Mouse (Mus musculus) T-helper 1 cell (primary cell): Measurements from ENCODE around the gene Adam1a.
"Not testable (repeated sequence)": the region's sequence is repeated elsewhere in the genome, so short reads cannot be mapped to it uniquely, and the experiment has no call there.

Source experiments
- in situ Hi-C: fragments of 300-600 bp; cut with MboI, MseI; formaldehyde crosslinking; loops from one replicate; pipeline ENCODE4 v1.15.1; 2025; ENCODE audit warnings: high pct_unique_total_duplicates

Adam1a gene

DNA sequence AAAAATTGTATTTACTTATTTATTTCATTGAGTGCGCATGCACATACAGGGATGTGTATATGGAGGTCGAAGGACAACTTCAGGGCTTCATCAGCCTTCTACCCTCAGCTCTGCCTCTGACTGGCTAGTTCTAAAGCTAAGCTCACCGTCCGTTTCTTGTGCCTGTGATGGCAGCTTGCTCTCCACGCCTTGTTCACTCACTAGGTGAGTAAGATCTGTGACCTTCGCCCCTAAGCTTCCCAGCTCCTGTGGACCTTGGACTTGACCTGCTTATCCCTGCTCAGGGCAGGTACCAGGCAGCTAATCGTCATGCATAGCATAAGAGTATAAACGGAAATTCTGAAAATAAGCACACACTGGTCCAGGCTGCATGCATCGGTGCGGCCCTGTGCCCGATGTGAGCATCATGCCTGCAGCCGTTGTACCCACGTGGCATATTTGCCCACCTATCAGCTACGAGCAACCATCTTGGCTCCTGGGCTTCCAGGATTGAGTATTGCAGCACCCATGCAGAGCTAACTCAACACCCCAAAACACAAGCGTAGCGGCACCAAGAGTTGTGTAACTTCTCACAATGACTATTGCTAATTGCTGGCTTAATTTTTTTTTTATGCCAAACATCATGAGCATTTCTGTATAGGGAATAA lies 20.9 kb upstream of the Adam1a start:
- in situ Hi-C loops: loop anchor here (5.0 kb wide), 1 partner anchor 41 kb away; no protein-coding TSS in a partner anchor

DNA sequence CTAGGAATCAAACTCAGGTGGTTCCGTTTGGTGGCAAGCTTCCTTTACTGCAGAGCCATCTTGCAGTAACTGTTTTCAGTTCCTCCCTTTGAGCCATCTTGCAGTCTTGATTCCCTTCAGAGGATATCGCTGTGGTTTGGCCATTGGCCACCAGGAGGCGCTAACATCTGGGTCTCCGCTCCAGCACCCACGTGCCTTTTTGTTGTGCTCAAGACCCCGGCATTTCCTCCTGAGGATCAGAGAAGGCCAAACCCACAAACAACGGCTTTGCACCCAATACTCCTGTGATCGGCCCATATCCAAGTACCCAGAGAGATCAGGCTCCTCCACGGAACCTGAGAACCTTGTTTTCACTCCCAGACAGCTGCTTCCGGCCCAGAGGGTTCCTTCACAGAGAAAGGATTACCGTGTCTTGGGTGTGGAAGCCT lies 19.2 kb upstream of the Adam1a start:
- in situ Hi-C loops: no loop called here

DNA sequence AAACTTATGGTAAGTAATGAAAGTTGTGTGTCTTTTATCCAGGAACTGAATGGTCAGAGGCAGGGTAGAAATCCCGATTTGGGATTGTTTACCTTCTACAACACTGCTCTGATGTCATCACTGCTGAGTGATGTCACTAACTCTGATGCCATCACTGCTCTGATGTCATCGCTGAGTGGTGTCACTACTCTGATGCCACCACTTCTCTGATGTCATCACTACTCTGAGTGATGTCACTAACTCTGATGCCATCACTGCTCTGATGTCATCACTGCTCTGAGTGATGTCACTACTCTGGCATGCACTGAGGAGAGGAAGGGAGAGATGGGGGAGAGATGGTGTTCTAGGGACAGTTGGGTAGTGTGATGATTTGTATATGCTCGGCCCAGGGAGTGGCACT lies 17.2 kb upstream of the Adam1a start:
- in situ Hi-C loops: no loop called here

DNA sequence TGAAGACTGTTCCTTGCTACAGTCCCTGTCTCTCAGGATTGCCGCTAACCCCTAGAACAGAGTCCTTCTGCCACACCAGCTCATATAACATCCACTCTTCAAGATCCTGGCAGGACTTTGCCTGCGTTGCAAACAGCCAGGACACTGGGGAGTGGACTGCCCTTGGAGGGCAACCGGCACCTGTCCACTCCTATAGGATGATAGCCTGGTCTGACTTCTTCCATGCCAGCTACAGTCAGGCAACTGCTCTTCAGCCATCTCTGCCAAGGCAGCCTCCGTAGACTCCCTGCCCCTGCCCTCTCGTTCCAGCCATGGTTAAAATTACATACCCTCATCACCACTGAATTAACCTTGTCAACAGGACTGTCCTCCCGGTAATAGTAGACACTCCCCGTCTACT lies 3.9 kb upstream of the Adam1a start:
- in situ Hi-C loops: no loop called here

DNA sequence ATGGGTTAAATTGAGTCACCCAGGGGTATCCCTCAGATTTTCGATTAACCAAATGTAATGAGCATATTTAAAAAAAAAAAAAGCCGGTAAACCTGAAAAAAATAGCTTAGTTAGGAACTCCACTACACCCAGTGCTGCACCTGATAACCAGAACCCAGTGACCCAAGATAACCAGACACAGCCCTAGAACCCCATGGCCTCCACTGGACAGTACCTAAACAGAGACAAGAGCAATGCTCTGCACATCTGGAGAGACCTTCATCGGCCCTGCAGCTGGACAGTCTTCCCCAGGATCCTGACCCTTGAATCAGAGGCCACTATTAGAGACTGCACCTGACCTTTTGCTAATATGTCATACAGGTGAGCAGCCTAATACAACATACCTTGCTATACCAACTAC lies 1.8 kb upstream of the Adam1a start:
- in situ Hi-C loops: no loop called here

DNA sequence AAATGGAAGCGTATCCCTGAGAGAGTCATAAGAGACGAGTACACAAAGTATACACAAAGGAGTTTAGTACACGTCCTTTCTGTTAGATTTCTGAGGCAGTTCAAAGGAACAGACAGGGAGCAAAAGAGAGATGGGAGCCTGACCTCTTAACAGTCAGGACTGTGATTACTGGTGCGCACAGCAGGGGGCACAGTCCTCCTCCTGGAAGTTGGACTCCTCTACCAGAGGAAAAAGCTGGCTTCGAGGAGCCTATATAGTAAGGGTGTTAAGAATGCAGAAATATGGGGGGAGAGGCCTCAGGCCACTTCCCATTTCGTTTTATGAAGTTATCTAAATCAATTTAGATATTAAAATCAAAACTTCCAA lies 1.2 kb upstream of the Adam1a start:
- in situ Hi-C loops: no loop called here

DNA sequence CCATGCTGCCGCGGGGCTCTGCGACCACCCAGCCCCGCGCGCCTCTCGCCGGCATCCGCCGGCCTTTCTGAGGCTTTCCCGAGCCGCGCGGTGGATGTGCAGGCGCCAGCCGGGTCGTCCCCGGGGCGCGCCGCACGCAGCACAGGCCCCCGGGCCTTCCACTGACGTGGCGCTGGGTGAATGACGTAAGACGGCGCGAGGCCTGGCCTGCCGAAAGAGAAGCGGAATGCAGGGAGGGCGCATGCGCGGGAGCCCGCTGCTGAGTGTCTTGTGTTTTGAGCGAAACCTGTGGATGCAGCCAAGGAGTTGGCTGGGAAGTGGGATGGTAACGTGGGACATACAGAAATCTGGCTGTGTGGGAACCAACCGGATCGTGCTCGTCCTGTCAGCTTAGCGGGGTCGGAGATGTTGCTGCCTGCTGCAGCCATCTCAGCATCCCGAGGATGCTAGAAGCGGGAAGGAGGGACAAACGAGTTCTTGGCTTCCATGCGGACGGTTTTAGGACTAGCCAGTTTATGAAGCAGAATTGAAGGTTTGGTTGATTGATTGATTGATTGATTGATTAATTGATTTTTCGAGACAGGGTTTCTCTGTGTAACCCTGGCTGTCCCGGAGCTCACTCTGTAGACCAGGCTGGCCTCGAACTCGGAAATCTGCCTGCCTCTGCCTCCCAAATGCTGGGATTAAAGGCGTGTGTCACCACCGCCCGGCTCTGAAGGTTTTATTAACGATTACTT lies 679 bp upstream of the Adam1a start, which contains the start of gene Mapkapk5:
Mapkapk5 (minus strand) TSS at position 113 of the 737 bp plus-strand sequence.
- in situ Hi-C loops: no loop called here

DNA sequence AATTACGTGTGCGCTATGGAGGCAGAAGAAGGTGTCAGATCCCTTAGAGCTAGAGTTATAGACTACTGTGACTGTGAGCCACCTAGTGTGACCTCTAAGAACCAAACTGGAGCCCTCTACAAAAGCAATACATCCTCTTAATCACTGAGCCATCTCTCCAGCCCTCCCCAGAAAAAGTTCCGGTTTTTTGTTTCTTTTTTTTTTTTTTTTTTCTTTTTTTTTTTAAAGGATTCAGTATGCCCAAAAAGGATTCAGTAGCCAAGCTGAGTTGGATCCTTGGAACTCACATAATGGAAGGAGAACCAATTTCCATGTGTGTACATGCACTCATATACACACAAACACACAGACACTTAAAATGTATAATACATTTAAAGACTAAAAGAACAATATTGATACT lies 1.9 kb downstream of the Adam1a start:
- in situ Hi-C loops: no loop called here

DNA sequence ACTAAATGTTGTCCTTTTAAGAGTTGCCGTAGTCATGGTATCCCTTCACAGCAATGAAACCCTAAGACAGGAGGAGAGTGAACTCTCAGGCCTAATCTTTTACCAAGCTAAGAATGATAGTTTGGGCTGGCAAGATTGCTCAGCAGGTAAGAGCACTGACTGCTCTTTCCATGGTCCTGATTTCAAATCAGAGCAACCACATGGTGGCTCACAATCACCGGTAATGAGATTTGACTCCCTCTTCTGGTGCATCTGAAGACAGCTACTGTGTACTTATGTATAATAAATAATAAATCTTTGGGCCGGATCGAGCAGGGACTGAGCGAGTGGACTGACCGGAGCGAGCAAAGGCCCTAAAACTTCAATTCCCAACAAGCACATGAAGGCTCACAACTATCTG lies 4.0 kb downstream of the Adam1a start:
- in situ Hi-C loops: no loop called here

DNA sequence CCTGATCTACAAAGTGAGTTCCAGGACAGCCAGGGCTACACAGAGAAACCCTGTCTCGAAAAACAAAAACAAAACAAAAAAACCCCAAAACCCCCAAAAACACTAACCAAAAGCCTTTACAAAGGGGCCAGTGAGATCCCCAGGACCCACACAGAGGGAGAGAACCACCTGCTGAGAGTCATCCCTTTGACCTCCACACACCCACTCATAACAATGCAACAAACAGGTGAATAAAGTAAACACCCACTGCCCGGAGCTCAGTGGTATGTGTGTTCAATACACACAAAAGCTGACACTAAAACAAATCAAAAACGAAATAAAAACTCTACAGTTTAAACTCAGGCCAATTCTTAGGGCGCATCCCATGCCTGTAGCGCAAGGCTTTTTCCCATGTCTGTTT lies 5.2 kb downstream of the Adam1a start:
- in situ Hi-C loops: no loop called here

DNA sequence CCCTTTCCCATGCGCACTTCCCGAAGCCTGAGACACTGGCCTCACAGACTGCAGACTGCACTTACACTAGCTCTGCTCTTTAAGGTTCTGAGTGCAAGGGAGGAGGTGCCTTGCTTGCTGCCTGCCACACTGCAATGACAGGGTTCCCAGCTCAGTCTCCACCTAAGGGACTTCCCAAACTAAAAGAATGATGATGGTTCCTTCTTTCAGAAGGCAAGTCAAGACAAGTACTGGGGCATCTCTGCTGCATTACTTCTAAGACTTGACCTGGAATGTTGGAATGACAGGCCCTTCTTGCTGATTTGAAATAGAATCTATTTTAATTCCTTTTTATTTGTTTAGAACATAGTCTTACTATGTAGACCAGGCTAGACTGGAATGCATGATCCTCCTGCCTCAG lies 7.7 kb downstream of the Adam1a start:
- in situ Hi-C loops: no loop called here

DNA sequence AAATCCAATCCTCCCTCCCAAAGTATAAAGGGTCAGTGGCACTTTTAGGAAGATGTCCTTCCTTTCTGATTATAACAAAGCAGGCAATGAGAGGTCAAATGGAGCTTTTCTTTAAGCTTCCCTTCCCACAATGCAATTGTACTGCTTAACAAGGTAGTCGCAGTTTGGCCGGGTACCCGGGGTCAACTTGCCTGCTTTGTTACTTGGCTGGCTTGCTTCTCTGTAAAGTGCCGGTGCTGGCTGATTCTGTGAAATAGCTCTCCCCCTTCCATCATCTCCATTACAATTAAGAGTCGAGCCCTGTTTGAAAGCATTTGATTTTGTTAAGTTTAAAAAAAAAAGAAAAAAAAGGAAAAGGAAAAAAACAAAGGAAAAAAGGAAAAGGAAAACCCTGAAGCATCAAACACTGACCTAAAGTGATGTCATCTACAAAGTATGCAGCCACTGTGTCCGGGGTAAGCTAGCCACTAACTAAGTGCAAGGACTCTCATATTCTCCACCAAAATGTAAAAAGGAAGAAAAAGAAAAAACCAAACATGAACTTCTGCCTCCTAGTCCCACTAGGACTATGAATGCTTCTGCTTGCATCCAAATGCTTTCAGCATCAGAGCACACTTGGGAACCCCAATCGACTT lies 8.2 kb downstream of the Adam1a start:
- in situ Hi-C loops: no loop called here

DNA sequence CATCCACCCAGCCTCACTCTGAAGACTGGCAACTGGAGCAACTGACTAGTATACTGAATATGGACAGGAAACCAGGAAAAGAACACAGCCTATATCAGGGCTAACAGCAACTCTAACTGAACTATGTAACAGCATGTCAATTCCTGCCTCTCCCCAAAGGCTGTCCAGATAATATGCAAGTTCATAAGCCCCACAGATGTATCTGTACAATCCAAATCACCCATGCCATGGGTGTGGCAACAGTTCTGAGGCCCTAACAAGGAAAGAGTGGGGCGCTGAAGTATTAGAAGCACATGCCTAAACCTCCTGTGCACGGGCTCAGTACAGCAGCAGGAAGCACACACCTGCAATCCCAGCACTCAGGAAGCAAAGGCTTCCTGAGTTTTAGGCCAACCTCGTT lies 10.2 kb downstream of the Adam1a start:
- in situ Hi-C loops: no loop called here

DNA sequence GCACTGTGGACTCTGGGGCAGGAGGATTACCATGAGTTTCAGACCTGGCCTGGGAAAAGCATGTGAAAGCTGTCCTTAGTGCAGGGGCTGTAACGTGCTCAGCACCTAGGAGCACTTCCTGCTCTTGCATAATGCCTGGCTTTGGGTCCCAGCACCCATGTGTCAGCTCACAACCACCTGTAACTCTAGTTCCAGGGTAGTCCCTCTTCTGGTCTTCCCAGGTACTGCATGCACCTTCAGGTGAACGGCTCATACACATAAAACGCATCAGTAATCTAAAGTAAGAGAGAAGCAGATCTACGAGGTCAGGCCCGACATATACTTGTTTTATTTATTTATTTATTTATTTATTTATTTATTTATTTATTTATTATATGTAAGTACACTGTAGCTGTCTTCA lies 10.8 kb downstream of the Adam1a start:
- in situ Hi-C loops: no loop called here

DNA sequence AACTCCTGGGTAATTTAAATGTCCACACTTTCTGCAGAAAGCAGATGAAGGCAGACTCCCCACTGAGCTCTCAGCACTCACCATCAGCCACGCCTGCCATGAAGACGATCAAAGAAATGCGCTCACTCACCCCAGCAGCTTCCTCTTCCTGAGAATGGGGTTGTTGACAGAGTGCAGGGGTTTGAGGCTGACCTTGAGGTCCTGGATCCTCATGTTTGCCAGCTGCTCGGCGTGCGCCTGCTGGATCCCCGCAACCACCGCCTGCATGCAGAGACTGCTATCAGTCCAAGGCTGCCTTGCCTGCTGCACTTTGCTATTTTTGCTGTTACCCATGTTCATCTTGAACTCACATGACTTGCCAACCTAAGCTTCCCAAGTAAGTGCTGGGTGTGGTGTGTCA lies 18.3 kb downstream of the Adam1a start:
- in situ Hi-C loops: no loop called here

DNA sequence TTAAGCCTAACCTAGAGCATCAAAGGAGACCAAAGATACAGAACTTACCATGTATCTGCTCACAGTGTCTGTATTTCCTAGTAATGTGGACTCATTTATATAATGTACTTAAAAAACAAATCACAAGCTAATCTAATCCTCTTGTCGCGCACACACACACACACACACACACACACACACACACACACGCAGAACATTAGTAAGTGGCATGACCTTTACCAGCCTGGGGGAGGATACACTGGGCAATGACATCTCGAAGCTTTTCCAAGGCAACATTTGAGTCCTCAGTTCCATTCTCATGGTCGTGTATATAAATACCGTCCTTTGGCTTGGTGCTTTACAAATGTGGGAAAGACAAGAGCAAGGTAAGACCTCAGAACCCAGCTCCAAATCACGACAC lies 18.8 kb downstream of the Adam1a start:
- in situ Hi-C loops: no loop called here

DNA sequence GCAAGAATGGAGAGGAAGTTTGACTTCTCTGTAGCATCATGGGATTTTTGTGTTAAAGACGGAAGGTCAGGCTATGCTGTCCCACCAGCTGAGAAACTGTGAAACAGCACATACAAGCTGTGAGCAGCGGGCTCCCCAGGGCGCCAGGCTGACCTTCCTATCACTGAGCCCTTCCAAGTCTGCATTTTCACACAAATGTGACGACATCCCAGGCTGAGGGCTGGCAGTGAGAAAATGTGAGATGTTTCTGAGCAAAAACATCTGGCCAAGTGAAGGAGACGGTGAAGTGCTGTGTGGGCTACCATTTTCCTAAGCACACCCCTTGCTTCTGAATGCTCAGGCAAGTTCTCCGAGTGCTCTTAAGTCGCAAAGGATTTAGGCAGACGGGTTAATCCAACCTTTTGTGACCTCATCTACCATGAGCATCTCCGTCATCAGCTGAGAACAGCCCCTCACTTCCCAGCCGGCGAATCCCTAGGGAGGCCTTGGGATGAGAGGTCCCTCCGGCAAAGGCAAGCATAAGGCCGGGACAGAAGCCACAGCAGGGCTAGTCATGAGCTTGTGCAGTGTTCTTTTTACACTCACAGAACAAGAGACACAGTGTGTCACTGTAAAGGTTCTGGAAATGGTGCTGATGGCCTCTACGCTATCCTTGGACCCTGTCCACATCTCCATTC lies 19.4 kb downstream of the Adam1a start:
- in situ Hi-C loops: no loop called here

DNA sequence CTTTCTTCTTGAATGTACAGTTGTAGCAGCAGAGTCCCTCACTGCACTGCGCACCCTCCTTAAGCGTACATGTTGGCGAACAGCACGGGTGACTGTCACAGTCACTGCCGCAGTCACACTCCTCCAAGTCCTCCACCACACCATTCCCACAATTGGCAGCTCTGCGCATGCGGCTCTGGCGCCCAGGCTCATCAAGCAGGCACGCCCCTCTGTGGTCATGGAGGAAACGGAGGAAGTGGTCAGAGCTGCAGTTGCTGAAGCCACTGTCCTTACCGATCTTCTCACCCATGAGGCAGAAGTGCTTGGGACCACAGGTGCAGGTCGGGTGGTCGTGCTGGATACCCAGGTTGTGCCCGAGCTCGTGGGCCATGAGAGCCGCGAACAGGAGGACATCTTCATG lies 25.5 kb downstream of the Adam1a start:
- in situ Hi-C loops: not testable (repeated sequence)

DNA sequence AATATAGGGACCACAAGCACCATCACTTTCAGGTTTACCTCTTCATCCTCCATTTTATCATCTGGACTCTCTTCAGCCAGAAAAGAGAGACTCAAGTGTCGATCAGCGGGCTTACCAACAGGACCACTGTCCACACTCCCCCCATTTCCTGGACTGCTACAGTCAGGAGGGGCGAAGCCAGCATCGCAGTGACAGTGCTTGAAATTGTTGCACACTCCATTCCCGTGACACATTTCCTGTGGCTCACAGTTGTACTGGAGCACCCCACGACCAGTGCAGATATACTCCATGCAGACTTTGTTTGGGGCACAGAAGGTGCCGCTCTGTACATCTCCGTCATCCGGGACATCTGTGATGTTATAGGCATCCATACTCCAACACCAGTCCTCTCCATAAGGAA lies 26.3 kb downstream of the Adam1a start:
- in situ Hi-C loops: no loop called here

DNA sequence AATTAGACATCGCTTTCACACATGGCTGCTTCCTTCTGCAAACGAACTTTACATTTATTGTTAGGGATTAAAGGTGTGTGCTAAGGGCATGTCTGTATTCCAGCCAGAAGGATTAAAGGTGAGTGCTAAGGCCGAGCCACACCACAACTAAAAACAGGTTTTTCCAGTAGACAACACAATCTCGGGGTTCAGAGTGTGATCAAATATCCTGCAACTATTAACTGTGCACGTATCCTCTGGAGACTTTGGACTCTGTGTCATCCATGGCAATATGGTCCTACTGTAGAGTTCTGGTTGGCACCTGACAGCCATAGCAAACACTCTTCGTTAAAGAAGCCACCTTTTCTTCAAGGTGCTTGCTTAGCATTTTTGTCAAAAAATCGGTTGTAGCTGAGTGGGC lies 35.3 kb downstream of the Adam1a start:
- in situ Hi-C loops: no loop called here

DNA sequence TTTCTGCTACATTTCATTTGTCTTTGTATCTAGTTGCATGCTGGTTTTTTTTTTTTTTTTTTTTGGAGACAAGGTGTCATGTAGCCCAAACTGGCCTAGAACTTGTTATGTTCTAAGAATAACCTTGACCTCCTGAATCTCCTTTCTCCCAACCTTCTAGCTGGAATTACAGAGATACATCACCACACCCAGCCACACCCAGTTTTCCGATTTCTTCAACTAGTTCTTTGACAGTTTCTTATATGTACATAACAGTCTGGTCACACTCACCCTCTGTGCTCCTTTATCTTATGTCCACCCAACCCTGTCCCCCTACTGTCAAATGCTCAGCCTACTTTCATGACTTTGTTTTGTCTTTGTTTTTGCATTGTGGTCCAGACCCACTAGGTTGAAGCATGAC lies 38.4 kb downstream of the Adam1a start:
- in situ Hi-C loops: no loop called here

DNA sequence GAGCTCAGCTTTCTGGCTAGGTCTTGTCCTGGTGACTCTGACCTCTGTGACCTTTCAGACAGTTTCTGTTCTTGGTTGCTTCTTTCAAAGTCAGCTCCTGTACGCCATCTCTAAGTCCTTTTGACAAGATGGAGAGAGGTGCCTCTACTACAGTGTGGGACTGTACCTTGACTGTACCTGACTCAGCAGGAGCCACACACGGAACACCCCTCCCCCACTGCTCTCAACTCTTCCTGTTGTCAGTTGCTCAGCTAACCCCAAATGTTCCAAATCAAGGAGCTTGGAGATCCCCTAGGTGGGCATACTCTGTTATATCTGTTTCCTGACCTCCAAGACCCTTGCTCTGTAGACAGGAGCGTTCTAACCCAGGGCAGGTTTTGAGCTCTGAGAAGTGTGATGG lies 42.1 kb downstream of the Adam1a start, which contains the start of gene Adam1b:
Adam1b (minus strand) TSS at position 205 of the 400 bp plus-strand sequence.
- in situ Hi-C loops: no loop called here
